Mouse (Mus musculus): ENCODE data around the gene Nalcn. TPM values are rescaled to one million over a fixed set of nuclear protein-coding genes. Genes with fewer than 3 reads are reported as not detected.
"Not testable (repeated sequence)": the region's sequence is repeated elsewhere in the genome, so short reads cannot be mapped to it uniquely, and the experiment has no call there.

The Nalcn gene
- 5.5 and 8.0 TPM in 2 replicates for polyA plus RNA-seq (2014; fragmentation: Nextera tagmentation; extraction: Ambion mirVana)

GRCm38 (mm10) chr14:123626501-123627179, at the start of gene Nalcn:
Gene Nalcn, minus strand, starts transcription at chr14:123627144.
- ATAC-seq: peak; percentile 90
- Histone ChIP-seq H3K4me3 (ENCODE audit: low read depth, low read length) (peak within 1 kb of the TSS; percentile 59), H3K36me3 (ENCODE audit: control insufficient read depth, insufficient read depth, low read length) (no peaks in the 10 kb centered on the region), H3K27me3 (replicated peaks; ENCODE audit: control insufficient read depth, insufficient read depth, low read length) (no peaks in the 10 kb centered on the region), H3K9ac (ENCODE audit: low read length) (peak within 1 kb of the TSS; percentile 84), H3K4me1 (ENCODE audit: control insufficient read depth, insufficient read depth, low read length) (peaks cover 5% of the 10 kb centered on the region; the same call in 1 of the 2 replicates), H3K27ac (ENCODE audit: low read depth, low read length) (peak within 1 kb of the TSS; percentile 72), H3K4me2 (ENCODE audit: low read length) (peak within 1 kb of the TSS; percentile 79), H3K9me3 (replicated peaks; ENCODE audit: control insufficient read depth, low read length) (no peaks in the 10 kb centered on the region)
- WGBS: under 1% methylated on average over 47 of the region's 47 CpGs
- peak; percentile 72 for DNase-seq (ENCODE audit: low spot score)

DNA sequence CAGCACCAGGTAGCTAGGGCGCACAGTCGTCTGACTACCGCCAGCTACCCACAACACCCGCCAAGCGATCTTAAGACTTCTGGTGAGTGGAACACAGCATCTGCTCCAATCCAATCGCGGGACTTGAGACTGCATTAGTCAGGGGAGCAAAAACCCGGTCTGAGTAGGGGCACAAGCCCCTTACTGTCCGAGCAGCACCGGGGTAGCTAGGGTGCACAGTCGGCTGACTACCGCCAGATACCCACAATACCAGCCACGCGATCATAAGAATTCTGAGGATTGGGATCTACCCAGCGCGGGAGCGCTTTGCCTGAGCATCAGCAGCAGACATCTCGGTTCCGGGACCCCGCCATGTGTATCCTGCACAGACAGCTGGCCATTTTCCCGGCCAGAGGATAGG, 44.1 kb upstream of the Nalcn start:
- not testable (repeated sequence) for H3K27me3 ChIP-seq (replicated peaks; ENCODE audit: control insufficient read depth, insufficient read depth, low read length); H3K36me3 ChIP-seq (ENCODE audit: control insufficient read depth, insufficient read depth, low read length); H3K9ac ChIP-seq (ENCODE audit: low read length); H3K4me1 ChIP-seq (ENCODE audit: control insufficient read depth, insufficient read depth, low read length); DNase-seq (ENCODE audit: low spot score); H3K4me3 ChIP-seq (ENCODE audit: low read depth, low read length); ATAC-seq; H3K4me2 ChIP-seq (ENCODE audit: low read length); H3K9me3 ChIP-seq (replicated peaks; ENCODE audit: control insufficient read depth, low read length); H3K27ac ChIP-seq (ENCODE audit: low read depth, low read length)
- WGBS: 90% methylated on average over 21 of the region's 21 CpGs

GRCm38 (mm10) chr14:123664451-123664850, 37.5 kb upstream of the Nalcn start:
- H3K9ac ChIP-seq (ENCODE audit: low read length): no peak overlapping the region
- no peak overlapping the region for H3K27ac ChIP-seq (ENCODE audit: low read depth, low read length)
- peaks cover 13% of the 10 kb centered on the region for H3K4me1 ChIP-seq (ENCODE audit: control insufficient read depth, insufficient read depth, low read length)
- no peaks in the 10 kb centered on the region for H3K9me3 ChIP-seq (replicated peaks; ENCODE audit: control insufficient read depth, low read length)
- DNase-seq (ENCODE audit: low spot score) (no peak), ATAC-seq (no peak)
- no peak overlapping the region for H3K4me2 ChIP-seq (ENCODE audit: low read length)
- no peak overlapping the region for H3K4me3 ChIP-seq (ENCODE audit: low read depth, low read length)
- H3K27me3 ChIP-seq (replicated peaks; ENCODE audit: control insufficient read depth, insufficient read depth, low read length): no peaks in the 10 kb centered on the region
- H3K36me3 ChIP-seq (ENCODE audit: control insufficient read depth, insufficient read depth, low read length): no peaks in the 10 kb centered on the region

GRCm38 (mm10) chr14:123663206-123663605, 36.3 kb upstream of the Nalcn start:
- H3K9me3 ChIP-seq (replicated peaks; ENCODE audit: control insufficient read depth, low read length): no peaks in the 10 kb centered on the region
- ATAC-seq (no peak), DNase-seq (ENCODE audit: low spot score) (no peak)
- no peaks in the 10 kb centered on the region for H3K27me3 ChIP-seq (replicated peaks; ENCODE audit: control insufficient read depth, insufficient read depth, low read length)
- no peaks in the 10 kb centered on the region for H3K36me3 ChIP-seq (ENCODE audit: control insufficient read depth, insufficient read depth, low read length)
- no peak overlapping the region for H3K4me2 ChIP-seq (ENCODE audit: low read length)
- no peak overlapping the region for H3K27ac ChIP-seq (ENCODE audit: low read depth, low read length)
- H3K4me1 ChIP-seq (ENCODE audit: control insufficient read depth, insufficient read depth, low read length): peaks cover 14% of the 10 kb centered on the region
- H3K9ac ChIP-seq (ENCODE audit: low read length): no peak overlapping the region
- no peak overlapping the region for H3K4me3 ChIP-seq (ENCODE audit: low read depth, low read length)

DNA sequence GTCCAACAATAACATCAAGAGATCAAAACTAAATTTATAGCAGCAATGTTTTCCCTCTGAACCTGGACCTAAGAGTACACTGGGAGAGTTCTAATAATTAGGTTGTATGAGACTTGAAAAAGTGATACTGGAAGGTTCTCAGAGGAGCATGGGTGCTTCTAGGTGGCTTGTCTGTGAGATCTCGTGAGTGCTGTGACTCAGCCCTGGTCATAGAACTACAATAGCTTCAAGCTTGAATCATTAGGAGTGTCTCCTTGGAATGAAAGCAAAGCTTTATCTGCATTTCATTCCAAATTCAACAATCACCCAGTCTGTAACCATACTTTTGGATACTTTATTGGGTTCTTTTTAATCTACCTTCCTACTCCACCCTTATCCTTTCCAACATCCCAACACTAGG, 35.4 kb upstream of the Nalcn start:
- H3K27ac ChIP-seq (ENCODE audit: low read depth, low read length): no peak overlapping the region

GRCm38 (mm10) chr14:123661091-123661491, 34.1 kb upstream of the Nalcn start:
- no peaks in the 10 kb centered on the region for H3K36me3 ChIP-seq (ENCODE audit: control insufficient read depth, insufficient read depth, low read length)
- no peak overlapping the region for H3K27ac ChIP-seq (ENCODE audit: low read depth, low read length)
- no peak overlapping the region for H3K9ac ChIP-seq (ENCODE audit: low read length)
- H3K4me1 ChIP-seq (ENCODE audit: control insufficient read depth, insufficient read depth, low read length): peaks cover 14% of the 10 kb centered on the region
- H3K9me3 ChIP-seq (replicated peaks; ENCODE audit: control insufficient read depth, low read length): no peaks in the 10 kb centered on the region
- peak; percentile 82 for DNase-seq (ENCODE audit: low spot score)
- no peak overlapping the region for H3K4me3 ChIP-seq (ENCODE audit: low read depth, low read length)
- H3K4me2 ChIP-seq (ENCODE audit: low read length): peak overlapping the region; percentile 23
- ATAC-seq: peak; percentile 88
- WGBS: 16% methylated on average over 20 of the region's 20 CpGs
- no peaks in the 10 kb centered on the region for H3K27me3 ChIP-seq (replicated peaks; ENCODE audit: control insufficient read depth, insufficient read depth, low read length)

More for the DNA sequence above, 35.4 kb upstream of the Nalcn start:
- ATAC-seq: no peak
- Histone ChIP-seq H3K9me3 (replicated peaks; ENCODE audit: control insufficient read depth, low read length) (no peaks in the 10 kb centered on the region), H3K4me2 (ENCODE audit: low read length) (no peak overlapping the region), H3K4me1 (ENCODE audit: control insufficient read depth, insufficient read depth, low read length) (peaks cover 14% of the 10 kb centered on the region), H3K9ac (ENCODE audit: low read length) (no peak overlapping the region), H3K27me3 (replicated peaks; ENCODE audit: control insufficient read depth, insufficient read depth, low read length) (no peaks in the 10 kb centered on the region), H3K4me3 (ENCODE audit: low read depth, low read length) (no peak overlapping the region), H3K36me3 (ENCODE audit: control insufficient read depth, insufficient read depth, low read length) (no peaks in the 10 kb centered on the region)
- WGBS: 78% methylated on average over 1 of the region's 1 CpGs
- DNase-seq (ENCODE audit: low spot score): no peak

- Histone ChIP-seq H3K9me3 (replicated peaks; ENCODE audit: control insufficient read depth, low read length) (no peaks in the 10 kb centered on the region), H3K27me3 (replicated peaks; ENCODE audit: control insufficient read depth, insufficient read depth, low read length) (no peaks in the 10 kb centered on the region), H3K4me2 (ENCODE audit: low read length) (no peak within 1 kb of the TSS), H3K36me3 (ENCODE audit: control insufficient read depth, insufficient read depth, low read length) (no peaks in the 10 kb centered on the region), H3K27ac (ENCODE audit: low read depth, low read length) (peak within 1 kb of the TSS; percentile 55; the same call in 1 of the 2 replicates), H3K9ac (ENCODE audit: low read length) (no peak within 1 kb of the TSS), H3K4me1 (ENCODE audit: control insufficient read depth, insufficient read depth, low read length) (peaks cover 14% of the 10 kb centered on the region), H3K4me3 (ENCODE audit: low read depth, low read length) (no peak within 1 kb of the TSS)
- DNase-seq (ENCODE audit: low spot score): peak; percentile 71
- peak; percentile 83 for ATAC-seq
- 27% methylated on average over 7 of the region's 7 CpGs for WGBS
These were observed 33.0 kb upstream of the Nalcn start, which contains the start of gene Itgbl1 for GRCm38 (mm10) chr14:123659921-123660385. Gene Itgbl1, plus strand, starts transcription at chr14:123659971.

DNA sequence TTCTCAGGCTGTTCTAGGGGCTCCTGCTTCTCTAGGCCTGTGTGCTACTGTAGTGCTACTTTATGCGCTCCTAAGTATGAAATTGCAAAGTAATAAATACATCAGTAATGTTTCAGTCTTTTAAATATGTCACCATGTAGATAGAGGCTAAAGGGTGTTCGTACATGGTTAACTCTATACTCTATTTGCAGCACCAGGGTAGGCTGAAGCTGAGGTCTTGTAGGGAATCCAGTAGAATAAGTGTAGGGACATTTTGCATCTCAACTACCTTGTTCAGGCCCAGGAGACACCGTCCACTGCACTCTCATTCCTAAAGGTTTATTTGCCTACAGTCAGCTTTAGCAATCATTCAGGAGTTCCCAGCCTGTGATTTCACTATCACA, 227 bp upstream of the Nalcn start:
- WGBS: 50% methylated on average over 3 of the region's 3 CpGs
- ATAC-seq (no peak; the same call in 1 of the 2 replicates), DNase-seq (ENCODE audit: low spot score) (no peak)

DNA sequence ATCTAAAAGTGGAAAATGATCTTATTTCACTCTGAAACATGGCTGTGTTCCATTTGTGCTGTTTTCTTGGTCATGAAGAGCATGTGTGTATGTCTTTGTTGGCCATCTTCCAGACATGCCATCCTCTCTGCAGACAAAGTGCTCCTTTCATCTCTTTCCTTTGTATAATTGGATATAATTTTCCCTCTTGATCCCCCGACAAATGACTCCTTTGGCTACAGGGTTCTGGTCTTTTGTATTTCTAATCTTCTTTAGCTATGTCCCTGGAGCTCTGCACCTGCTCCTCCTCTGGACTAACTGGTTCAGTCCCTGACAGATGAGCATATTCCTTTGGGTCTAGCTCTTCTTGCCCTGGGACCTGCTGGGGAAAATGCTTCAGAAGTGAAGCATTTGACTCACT, 4.0 kb downstream of the Nalcn start:
- Histone ChIP-seq H3K9ac (ENCODE audit: low read length) (no peak overlapping the region), H3K27ac (ENCODE audit: low read depth, low read length) (no peak overlapping the region), H3K4me2 (ENCODE audit: low read length) (no peak overlapping the region), H3K36me3 (ENCODE audit: control insufficient read depth, insufficient read depth, low read length) (no peaks in the 10 kb centered on the region), H3K27me3 (replicated peaks; ENCODE audit: control insufficient read depth, insufficient read depth, low read length) (no peaks in the 10 kb centered on the region), H3K9me3 (replicated peaks; ENCODE audit: control insufficient read depth, low read length) (no peaks in the 10 kb centered on the region), H3K4me1 (ENCODE audit: control insufficient read depth, insufficient read depth, low read length) (peaks cover 5% of the 10 kb centered on the region; the same call in 1 of the 2 replicates), H3K4me3 (ENCODE audit: low read depth, low read length) (no peak overlapping the region)
- DNase-seq (ENCODE audit: low spot score) (peak; percentile 65), ATAC-seq (peak; percentile 17; the same call in 1 of the 2 replicates)
- WGBS: 3% methylated on average over 1 of the region's 1 CpGs

More for the DNA sequence above, 227 bp upstream of the Nalcn start:
- Histone ChIP-seq H3K36me3 (ENCODE audit: control insufficient read depth, insufficient read depth, low read length) (no peaks in the 10 kb centered on the region), H3K27me3 (replicated peaks; ENCODE audit: control insufficient read depth, insufficient read depth, low read length) (no peaks in the 10 kb centered on the region), H3K9me3 (replicated peaks; ENCODE audit: control insufficient read depth, low read length) (no peaks in the 10 kb centered on the region), H3K4me2 (ENCODE audit: low read length) (peak overlapping the region; percentile 79), H3K9ac (ENCODE audit: low read length) (peak overlapping the region; percentile 84), H3K27ac (ENCODE audit: low read depth, low read length) (peak overlapping the region; percentile 72; the same call in 1 of the 2 replicates), H3K4me3 (ENCODE audit: low read depth, low read length) (peak overlapping the region; percentile 59), H3K4me1 (ENCODE audit: control insufficient read depth, insufficient read depth, low read length) (peaks cover 5% of the 10 kb centered on the region; the same call in 1 of the 2 replicates)
